Mouse (Mus musculus): ENCODE data around the gene Sigirr.

The Sigirr gene

DNA sequence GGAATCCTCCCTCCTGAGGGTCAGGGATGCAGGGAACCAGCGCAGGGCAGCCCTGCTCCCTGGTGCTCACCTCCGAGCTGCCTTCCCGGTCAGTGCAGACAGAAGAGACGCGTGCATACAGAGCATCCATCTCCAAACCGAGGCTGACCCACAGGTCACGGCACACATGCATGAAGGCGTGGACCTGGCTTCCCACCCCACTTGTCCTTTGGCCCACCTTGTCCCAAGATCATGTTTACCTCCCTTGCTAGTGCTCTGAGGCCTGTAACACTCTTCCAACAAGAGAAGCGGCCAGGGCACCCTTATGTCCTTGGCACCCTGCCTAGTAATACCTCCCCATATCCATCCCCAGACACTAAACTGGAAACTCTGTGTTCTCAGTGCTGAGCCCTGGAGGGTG lies 15.5 kb upstream of the Sigirr start:
- in situ Hi-C loops (cut with MboI; ENCODE audit: low pct_unique_long_range_greater_than_20kb in 1 of 2, low sequenced_read_pairs in 2 of 2, unreplicated experiment in 1 of 2): no loop called here

- in situ Hi-C loops (cut with MboI; ENCODE audit: low pct_unique_long_range_greater_than_20kb in 1 of 2, low sequenced_read_pairs in 2 of 2, unreplicated experiment in 1 of 2): no loop called here
These were observed 2.8 kb upstream of the Sigirr start for GRCm38 (mm10) chr7:141103161-141103560.

DNA sequence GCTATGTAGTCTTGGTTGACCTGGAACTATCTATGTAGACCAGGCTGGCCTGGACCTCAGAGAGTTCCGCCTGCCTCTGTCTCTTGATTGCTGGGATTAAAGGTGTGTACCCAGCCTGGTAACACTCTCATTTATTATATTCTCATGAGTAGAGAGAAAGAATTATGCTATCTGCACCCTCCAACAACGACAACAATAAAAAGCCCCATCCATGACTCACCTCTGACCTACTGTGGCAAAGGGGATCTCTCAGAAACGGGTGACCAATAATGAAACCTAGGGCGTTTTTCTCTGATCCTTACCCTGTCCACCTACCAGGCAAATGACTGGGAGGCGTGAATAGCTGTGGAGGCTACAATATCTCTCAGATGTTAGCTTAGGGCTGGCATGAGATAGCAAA lies 3.2 kb downstream of the Sigirr start:
- in situ Hi-C loops (cut with MboI; ENCODE audit: low pct_unique_long_range_greater_than_20kb in 1 of 2, low sequenced_read_pairs in 2 of 2, unreplicated experiment in 1 of 2): loop anchor here in 1 of 2 experiments (5.0 kb wide), 1 partner anchor 75 kb away; the partner anchor contains the start of gene Rnh1

DNA sequence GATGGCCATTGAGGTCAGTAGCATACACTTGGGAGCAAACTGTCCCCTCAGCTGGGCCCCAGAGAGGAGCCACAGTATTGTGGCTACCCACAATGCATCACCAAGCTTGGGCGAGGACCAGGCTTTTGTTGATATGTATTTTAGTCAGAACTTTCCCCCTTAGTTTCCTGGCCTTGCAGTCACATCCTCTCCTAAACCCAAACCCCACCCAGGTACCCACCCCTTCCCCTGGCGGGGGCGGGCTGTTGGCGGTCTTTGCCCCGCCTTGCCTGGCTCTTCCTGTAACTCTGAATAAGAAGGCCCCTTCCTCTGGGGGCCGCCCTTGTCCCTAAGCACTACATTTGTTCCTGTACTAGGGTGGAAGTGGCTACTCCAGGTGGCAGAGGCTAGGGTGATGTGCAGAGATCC lies 3.7 kb downstream of the Sigirr start:
- in situ Hi-C loops (cut with MboI; ENCODE audit: low pct_unique_long_range_greater_than_20kb in 1 of 2, low sequenced_read_pairs in 2 of 2, unreplicated experiment in 1 of 2): loop anchor here in 1 of 2 experiments (5.0 kb wide), 1 partner anchor 76 kb away; the partner anchor contains the start of gene Rnh1

DNA sequence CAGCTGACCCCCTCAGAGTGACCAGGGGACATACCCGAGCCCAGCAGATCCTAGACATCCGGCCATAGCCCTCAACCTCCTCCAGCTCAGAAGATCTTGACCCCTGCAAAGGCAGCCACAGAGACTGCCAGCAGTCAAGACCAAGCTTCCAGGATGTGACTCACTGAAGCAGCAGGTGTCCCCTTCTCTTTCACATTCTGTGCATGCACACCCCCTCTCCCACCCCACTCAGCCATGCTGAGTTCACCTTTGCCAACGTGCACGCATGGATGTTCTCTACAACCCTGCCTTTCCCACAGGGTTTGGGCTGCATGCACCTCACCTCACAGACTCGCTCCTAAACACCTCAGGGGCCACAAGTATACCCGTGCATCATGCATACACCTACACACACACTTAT lies 4.4 kb downstream of the Sigirr start:
- in situ Hi-C loops (cut with MboI; ENCODE audit: low pct_unique_long_range_greater_than_20kb in 1 of 2, low sequenced_read_pairs in 2 of 2, unreplicated experiment in 1 of 2): loop anchor here in 1 of 2 experiments (5.0 kb wide), 1 partner anchor 76 kb away; the partner anchor contains the start of gene Rnh1

GRCm38 (mm10) chr7:141094487-141095205 lies 5.7 kb downstream of the Sigirr start:
- in situ Hi-C loops (cut with MboI; ENCODE audit: low pct_unique_long_range_greater_than_20kb in 1 of 2, low sequenced_read_pairs in 2 of 2, unreplicated experiment in 1 of 2): loop anchor here (5.0 kb wide), 2 partner anchors 78 to 83 kb away; partner anchors contain the start of gene Rnh1 (in 1 of the 2)

DNA sequence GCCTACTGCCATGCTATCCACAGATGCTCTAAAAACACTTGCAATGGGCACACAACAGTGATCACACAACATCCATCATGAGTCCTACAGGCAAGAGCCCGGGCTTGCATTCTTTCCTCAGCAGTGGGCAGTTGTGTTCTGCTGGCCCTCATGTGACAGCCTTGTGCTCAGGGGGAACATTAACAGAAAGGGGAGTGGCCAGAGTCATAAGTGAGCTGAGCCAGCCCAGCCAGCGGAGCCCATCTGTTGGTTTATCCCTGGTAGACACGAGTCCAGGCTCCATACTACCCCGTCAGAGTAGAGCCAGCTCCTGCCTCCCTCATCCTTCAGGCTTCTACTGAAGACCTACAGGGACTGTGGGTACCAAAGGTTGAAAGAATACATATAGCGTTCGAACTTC lies 6.4 kb downstream of the Sigirr start:
- in situ Hi-C loops (cut with MboI; ENCODE audit: low pct_unique_long_range_greater_than_20kb in 1 of 2, low sequenced_read_pairs in 2 of 2, unreplicated experiment in 1 of 2): loop anchor here in 1 of 2 experiments (5.0 kb wide), 1 partner anchor 83 kb away; no protein-coding TSS in a partner anchor

- in situ Hi-C loops (cut with MboI; ENCODE audit: low pct_unique_long_range_greater_than_20kb in 1 of 2, low sequenced_read_pairs in 2 of 2, unreplicated experiment in 1 of 2): loop anchor here in 1 of 2 experiments (5.0 kb wide), 1 partner anchor 85 kb away; no protein-coding TSS in a partner anchor
These were observed 8.2 kb downstream of the Sigirr start for GRCm38 (mm10) chr7:141092051-141092735.

DNA sequence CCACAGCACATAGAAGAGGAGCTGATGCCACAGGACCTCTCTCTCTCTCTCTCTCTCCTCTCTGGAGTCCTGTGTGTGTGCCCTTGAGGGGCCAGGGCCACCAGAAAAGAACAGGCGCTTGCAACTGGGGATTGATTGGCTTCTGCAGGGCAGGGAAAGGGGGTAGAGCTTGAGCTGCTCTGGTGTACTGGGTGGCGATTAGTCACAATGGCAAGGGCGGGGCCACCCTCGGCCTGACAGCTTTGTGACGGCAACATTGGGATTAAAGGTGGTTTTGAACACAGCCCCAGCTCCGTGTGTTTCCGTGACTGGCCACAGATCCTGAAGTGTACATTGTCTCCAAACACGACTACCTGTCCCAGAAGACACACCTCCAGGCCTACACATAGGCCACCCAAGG lies 10.1 kb downstream of the Sigirr start:
- in situ Hi-C loops (cut with MboI; ENCODE audit: low pct_unique_long_range_greater_than_20kb in 1 of 2, low sequenced_read_pairs in 2 of 2, unreplicated experiment in 1 of 2): loop anchor here in 1 of 2 experiments (5.0 kb wide), 1 partner anchor 87 kb away; no protein-coding TSS in a partner anchor

DNA sequence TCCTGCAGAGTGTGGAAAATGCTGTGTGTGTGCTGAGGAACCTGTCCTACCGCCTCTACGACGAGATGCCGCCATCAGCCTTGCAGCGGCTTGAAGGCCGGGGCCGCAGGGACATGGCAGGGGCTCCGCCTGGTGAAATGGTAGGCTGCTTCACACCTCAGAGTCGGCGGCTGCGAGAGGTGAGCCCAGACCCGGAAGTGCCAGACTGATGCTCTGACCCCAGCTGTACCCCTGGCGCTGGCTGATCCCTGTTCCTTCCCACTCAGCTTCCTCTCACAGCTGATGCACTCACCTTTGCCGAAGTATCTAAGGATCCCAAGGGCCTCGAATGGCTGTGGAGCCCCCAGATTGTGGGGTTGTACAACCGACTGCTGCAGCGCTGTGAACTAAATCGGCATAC lies 11.9 kb downstream of the Sigirr start:
- in situ Hi-C loops (cut with MboI; ENCODE audit: low pct_unique_long_range_greater_than_20kb in 1 of 2, low sequenced_read_pairs in 2 of 2, unreplicated experiment in 1 of 2): no loop called here

DNA sequence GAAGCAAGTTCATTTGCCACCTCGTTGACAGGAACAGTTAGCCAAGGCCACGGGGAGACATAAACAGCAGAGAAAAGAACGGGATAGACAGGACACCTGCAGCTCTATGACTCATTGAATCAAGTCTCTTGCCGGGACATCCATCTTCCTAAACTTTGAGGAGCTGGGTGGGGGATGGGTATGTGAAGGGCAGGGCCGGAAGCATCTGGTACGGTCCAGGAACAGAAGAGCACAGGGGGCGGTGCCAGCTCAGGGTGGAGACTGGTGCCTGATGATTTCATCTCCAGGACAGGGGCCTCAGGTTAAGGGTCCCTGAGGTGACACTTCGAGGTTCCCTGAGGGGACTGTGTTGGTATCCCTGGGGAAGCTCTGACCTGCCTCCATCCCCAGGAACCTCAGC lies 12.5 kb downstream of the Sigirr start:
- in situ Hi-C loops (cut with MboI; ENCODE audit: low pct_unique_long_range_greater_than_20kb in 1 of 2, low sequenced_read_pairs in 2 of 2, unreplicated experiment in 1 of 2): no loop called here

GRCm38 (mm10) chr7:141079481-141080449 lies 20.6 kb downstream of the Sigirr start:
- in situ Hi-C loops (cut with MboI; ENCODE audit: low pct_unique_long_range_greater_than_20kb in 1 of 2, low sequenced_read_pairs in 2 of 2, unreplicated experiment in 1 of 2): no loop called here

GRCm38 (mm10) chr7:141078876-141079275 lies 21.5 kb downstream of the Sigirr start:
- in situ Hi-C loops (cut with MboI; ENCODE audit: low pct_unique_long_range_greater_than_20kb in 1 of 2, low sequenced_read_pairs in 2 of 2, unreplicated experiment in 1 of 2): no loop called here

DNA sequence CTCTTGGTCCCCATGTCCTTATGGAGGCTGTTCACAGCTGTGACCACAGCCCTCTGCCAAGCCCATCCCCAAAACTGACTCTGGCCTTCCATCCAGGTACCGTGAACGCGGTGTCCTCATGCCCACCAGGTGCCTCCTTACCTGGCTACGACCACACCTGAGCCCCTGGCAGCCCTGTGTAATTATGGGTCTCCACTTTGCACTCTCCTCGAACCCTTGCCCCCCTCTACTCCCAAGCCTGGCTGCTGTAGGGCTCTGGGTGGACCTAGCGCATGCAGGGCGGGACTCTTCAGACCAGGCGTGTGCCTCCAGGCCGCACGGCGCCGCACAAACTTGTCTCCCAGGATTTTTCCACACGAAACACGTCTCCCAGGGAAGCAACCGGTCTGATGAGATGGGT lies 22.5 kb downstream of the Sigirr start, which contains the start of gene Pkp3:
Gene Pkp3 (plus strand): TSS at position 378 of the 400 bp plus-strand sequence.
- in situ Hi-C loops (cut with MboI; ENCODE audit: low pct_unique_long_range_greater_than_20kb in 1 of 2, low sequenced_read_pairs in 2 of 2, unreplicated experiment in 1 of 2): no loop called here

GRCm38 (mm10) chr7:141073782-141074181 lies 26.6 kb downstream of the Sigirr start:
- in situ Hi-C loops (cut with MboI; ENCODE audit: low pct_unique_long_range_greater_than_20kb in 1 of 2, low sequenced_read_pairs in 2 of 2, unreplicated experiment in 1 of 2): no loop called here

DNA sequence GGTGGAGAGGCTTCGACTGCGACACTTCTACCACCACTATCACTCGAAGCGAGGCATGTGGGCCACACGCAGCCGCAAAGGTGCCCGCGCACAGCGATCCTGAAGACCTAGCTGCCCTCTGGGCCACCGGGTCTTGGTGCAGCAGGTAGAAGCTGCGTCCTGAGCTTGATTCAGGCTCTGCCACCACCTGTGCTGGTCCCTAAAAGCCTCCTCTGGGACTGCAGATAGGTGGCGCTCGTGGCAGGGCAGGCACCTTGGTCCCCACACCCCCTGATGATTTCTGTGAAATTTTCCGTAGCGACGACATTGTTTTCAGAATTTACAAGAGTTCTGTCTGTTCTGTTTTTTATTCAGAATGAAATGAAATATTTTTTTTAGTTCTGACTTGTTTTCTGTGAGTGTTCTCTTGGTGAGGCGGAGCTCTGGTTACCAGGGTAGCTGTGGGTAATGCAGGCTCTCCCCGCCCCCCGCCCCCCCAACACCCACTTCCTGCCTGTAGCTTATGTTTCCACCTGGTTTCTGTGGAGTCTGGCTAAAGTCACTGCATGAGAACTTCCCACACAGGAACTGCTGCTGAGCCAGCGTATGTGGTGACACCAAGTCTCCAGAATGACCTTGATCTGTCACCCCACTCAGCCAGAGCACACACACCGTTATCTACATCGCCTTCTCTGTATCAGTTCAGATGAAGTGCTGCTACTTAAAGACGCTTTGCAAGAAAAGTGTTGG lies 28.2 kb downstream of the Sigirr start:
- in situ Hi-C loops (cut with MboI; ENCODE audit: low pct_unique_long_range_greater_than_20kb in 1 of 2, low sequenced_read_pairs in 2 of 2, unreplicated experiment in 1 of 2): no loop called here

GRCm38 (mm10) chr7:141070058-141070862 lies 30.1 kb downstream of the Sigirr start:
- in situ Hi-C loops (cut with MboI; ENCODE audit: low pct_unique_long_range_greater_than_20kb in 1 of 2, low sequenced_read_pairs in 2 of 2, unreplicated experiment in 1 of 2): no loop called here

Measured in mouse embryonic stem cell (cell line).